Mouse (Mus musculus) stomach, embryonic 16.5 days (tissue): ENCODE measurements around the gene Olfr203. TPM values are rescaled to one million over a fixed set of nuclear protein-coding genes. Genes with fewer than 3 reads are reported as not detected.
"Not testable (repeated sequence)": the region's sequence is repeated elsewhere in the genome, so short reads cannot be mapped to it uniquely, and the experiment has no call there.

Experiments used
- ATAC-seq: fragments of 200-750 bp; cut with Nextera tagmentation; 2 replicates; pipeline ENCODE4 v1.8.0; 2017; ENCODE audit warnings: moderate number of reproducible peaks, moderate TSS enrichment; ENCODE audit not compliant: insufficient read depth, low FRiP score
- H3K27ac ChIP-seq: fragments of 300-500 bp; sonication (generic); 2 replicates; pipeline ENCODE4 v1.5.1; 2014; ENCODE audit warnings: low read length
- H3K27me3 ChIP-seq: fragments of 300-500 bp; sonication (generic); 2 replicates; pipeline ENCODE4 v1.6.1; 2014; ENCODE audit warnings: low read length, control low read depth, mixed read lengths; ENCODE audit not compliant: control insufficient read depth, insufficient read depth
- H3K36me3 ChIP-seq: fragments of 300-500 bp; sonication (generic); 2 replicates; pipeline ENCODE4 v1.6.1; 2014; ENCODE audit warnings: low read length; ENCODE audit not compliant: control insufficient read depth, insufficient read depth
- H3K4me1 ChIP-seq: fragments of 300-500 bp; sonication (generic); 2 replicates; pipeline ENCODE4 v1.6.1; 2014; ENCODE audit warnings: low read length, control low read depth, mixed read lengths; ENCODE audit not compliant: control insufficient read depth, insufficient read depth
- H3K4me2 ChIP-seq: fragments of 300-500 bp; sonication (generic); 2 replicates; pipeline ENCODE4 v1.6.1; 2014; ENCODE audit warnings: low read depth, low read length, mixed read lengths
- H3K4me3 ChIP-seq: fragments of 300-500 bp; sonication (generic); replicated peaks from 2 replicates; pipeline ENCODE4 v1.5.1; 2014; ENCODE audit warnings: mild to moderate bottlenecking, low read length
- H3K9ac ChIP-seq: fragments of 300-500 bp; sonication (generic); 2 replicates; pipeline ENCODE4 v1.6.1; 2014; ENCODE audit warnings: low read length
- H3K9me3 ChIP-seq: fragments of 300-500 bp; sonication (generic); replicated peaks from 2 replicates; pipeline ENCODE4 v1.6.1; 2016; ENCODE audit warnings: low read length, control low read depth; ENCODE audit not compliant: control insufficient read depth
- WGBS: fragments of 180-500 bp; shearing (Covaris S2); extraction: QIAGEN DNeasy Blood & Tissue Kit; methylation state at CpG from one replicate; pipeline ENCODE4 v1.1.7; 2014; 5-methylcytosine and 5-hydroxymethylcytosine counted together
- polyA plus RNA-seq: library from polyadenylated mRNA; unstranded; fragments of >200 nt; fragmentation: Nextera tagmentation; extraction: Ambion mirVana; gene quantifications from 2 replicates; pipeline ENCODE4 v1.2.1, GENCODE M21; 2015

Gene Olfr203
- not detected in 2 replicates for polyA plus RNA-seq

GRCm38 (mm10) chr16:59298581-59298980, at the start of gene Olfr203:
TSS of gene Olfr203 (plus strand) at chr16:59298881.
- no peak for ATAC-seq
- no peaks in the 10 kb centered on the region for H3K36me3 ChIP-seq

GRCm38 (mm10) chr16:59249684-59250083, 49.0 kb upstream of the Olfr203 start:
- ATAC-seq = no peak
- H3K27me3 ChIP-seq = no peaks in the 10 kb centered on the region
- H3K36me3 ChIP-seq = no peaks in the 10 kb centered on the region
- H3K9ac ChIP-seq = no peak overlapping the region
- no peak overlapping the region for H3K4me3 ChIP-seq
- H3K4me2 ChIP-seq = no peak overlapping the region
- no peaks in the 10 kb centered on the region for H3K9me3 ChIP-seq
- H3K4me1 ChIP-seq = no peaks in the 10 kb centered on the region
- H3K27ac ChIP-seq = no peak overlapping the region
- WGBS = 86% methylated on average over 17 of the region's 17 CpGs

More at GRCm38 (mm10) chr16:59298581-59298980, at the start of gene Olfr203:
- Histone ChIP-seq H3K27ac (no peak within 1 kb of the TSS), H3K27me3 (no peaks in the 10 kb centered on the region), H3K4me2 (no peak within 1 kb of the TSS), H3K9ac (no peak within 1 kb of the TSS), H3K4me1 (no peaks in the 10 kb centered on the region), H3K4me3 (no peak within 1 kb of the TSS), H3K9me3 (no peaks in the 10 kb centered on the region)
- WGBS = 85% methylated on average over 2 of the region's 2 CpGs

DNA sequence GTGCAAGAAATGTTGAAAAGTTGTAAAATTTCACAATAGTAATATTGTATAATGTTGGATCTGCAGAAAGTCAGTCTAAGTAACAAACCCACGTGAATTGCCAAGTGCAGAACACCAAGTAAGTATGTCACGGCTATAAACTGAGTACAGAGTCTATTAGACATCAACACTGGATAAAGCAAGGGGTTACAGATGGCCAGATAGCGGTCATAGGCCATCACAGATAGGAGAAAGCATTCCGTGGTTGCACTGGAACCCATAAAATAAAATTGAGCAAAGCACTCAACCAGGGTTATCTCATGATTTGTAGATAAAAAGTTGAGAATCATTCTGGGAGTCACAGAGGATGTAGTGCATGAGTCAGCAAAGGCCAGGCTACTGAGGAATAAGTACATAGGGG, 29.6 kb upstream of the Olfr203 start:
- 62% methylated on average over 4 of the region's 4 CpGs for WGBS
- not testable (repeated sequence) for H3K9ac ChIP-seq, H3K4me2 ChIP-seq, H3K27me3 ChIP-seq, ATAC-seq, H3K9me3 ChIP-seq, H3K27ac ChIP-seq, H3K36me3 ChIP-seq, H3K4me3 ChIP-seq, H3K4me1 ChIP-seq

- H3K9me3 ChIP-seq, H3K4me2 ChIP-seq, H3K4me1 ChIP-seq, ATAC-seq, H3K36me3 ChIP-seq, H3K27me3 ChIP-seq, H3K27ac ChIP-seq, H3K4me3 ChIP-seq, H3K9ac ChIP-seq: not testable (repeated sequence)
- 85% methylated on average over 4 of the region's 4 CpGs for WGBS
Measured at GRCm38 (mm10) chr16:59272532-59272931, 26.1 kb upstream of the Olfr203 start, which contains the start of gene Olfr201. TSS of gene Olfr201 (minus strand) at chr16:59272632.

GRCm38 (mm10) chr16:59280542-59280941, 18.1 kb upstream of the Olfr203 start:
- no peak overlapping the region for H3K27ac ChIP-seq
- H3K27me3 ChIP-seq = no peaks in the 10 kb centered on the region
- no peak overlapping the region for H3K9ac ChIP-seq
- no peaks in the 10 kb centered on the region for H3K9me3 ChIP-seq
- 60% methylated on average over 3 of the region's 3 CpGs for WGBS
- no peak overlapping the region for H3K4me3 ChIP-seq
- no peaks in the 10 kb centered on the region for H3K4me1 ChIP-seq
- no peaks in the 10 kb centered on the region for H3K36me3 ChIP-seq
- H3K4me2 ChIP-seq = no peak overlapping the region
- no peak for ATAC-seq

GRCm38 (mm10) chr16:59283476-59283875, 15.2 kb upstream of the Olfr203 start:
- Histone ChIP-seq H3K27ac (no peak overlapping the region), H3K4me3 (no peak overlapping the region), H3K4me1 (no peaks in the 10 kb centered on the region), H3K36me3 (no peaks in the 10 kb centered on the region), H3K9ac (no peak overlapping the region), H3K9me3 (no peaks in the 10 kb centered on the region), H3K27me3 (no peaks in the 10 kb centered on the region), H3K4me2 (no peak overlapping the region)
- ATAC-seq = no peak
- 55% methylated on average over 1 of the region's 1 CpGs for WGBS

- no peak for ATAC-seq
- no peaks in the 10 kb centered on the region for H3K9me3 ChIP-seq
- no peak within 1 kb of the TSS for H3K4me3 ChIP-seq
- H3K9ac ChIP-seq = no peak within 1 kb of the TSS
- WGBS = 80% methylated on average over 1 of the region's 1 CpGs
- H3K36me3 ChIP-seq = no peaks in the 10 kb centered on the region
- no peaks in the 10 kb centered on the region for H3K4me1 ChIP-seq
- H3K27me3 ChIP-seq = no peaks in the 10 kb centered on the region
- H3K27ac ChIP-seq = no peak within 1 kb of the TSS
- H3K4me2 ChIP-seq = no peak within 1 kb of the TSS
Measured at GRCm38 (mm10) chr16:59286693-59287092, 12.0 kb upstream of the Olfr203 start, which contains the start of gene Olfr202. TSS of gene Olfr202 (minus strand) at chr16:59286793.

DNA sequence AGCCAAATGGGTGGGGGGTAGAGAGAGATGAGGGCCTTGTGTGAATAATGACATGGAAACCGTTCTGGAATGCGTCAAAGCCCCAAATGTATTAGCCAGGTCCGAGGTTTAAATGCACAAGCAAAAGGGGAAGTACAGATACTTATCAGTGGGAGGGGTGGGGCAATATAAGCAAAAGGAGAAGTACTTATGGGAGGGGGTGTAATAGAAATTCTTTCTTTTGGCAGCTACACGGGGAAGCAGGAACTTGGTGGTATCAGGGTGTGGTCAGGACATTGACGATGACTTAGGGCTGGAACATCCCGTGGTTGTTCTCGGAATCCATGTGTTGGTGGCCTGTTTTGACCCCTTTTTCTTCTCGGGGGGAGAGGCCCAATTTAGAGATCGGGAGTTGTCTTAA, 11.1 kb upstream of the Olfr203 start:
- not testable (repeated sequence) for H3K27ac ChIP-seq, H3K9me3 ChIP-seq, ATAC-seq, H3K27me3 ChIP-seq, H3K4me1 ChIP-seq, H3K4me3 ChIP-seq, H3K4me2 ChIP-seq, H3K9ac ChIP-seq, H3K36me3 ChIP-seq
- WGBS = 76% methylated on average over 9 of the region's 9 CpGs

GRCm38 (mm10) chr16:59318148-59318547, 19.5 kb downstream of the Olfr203 start, which contains the start of gene Olfr204:
TSS of gene Olfr204 (minus strand) at chr16:59318248.
- Histone ChIP-seq H3K4me2 (no peak within 1 kb of the TSS), H3K27me3 (no peaks in the 10 kb centered on the region), H3K9ac (no peak within 1 kb of the TSS), H3K9me3 (no peaks in the 10 kb centered on the region), H3K36me3 (no peaks in the 10 kb centered on the region), H3K27ac (no peak within 1 kb of the TSS), H3K4me1 (no peaks in the 10 kb centered on the region), H3K4me3 (no peak within 1 kb of the TSS)
- ATAC-seq = no peak

DNA sequence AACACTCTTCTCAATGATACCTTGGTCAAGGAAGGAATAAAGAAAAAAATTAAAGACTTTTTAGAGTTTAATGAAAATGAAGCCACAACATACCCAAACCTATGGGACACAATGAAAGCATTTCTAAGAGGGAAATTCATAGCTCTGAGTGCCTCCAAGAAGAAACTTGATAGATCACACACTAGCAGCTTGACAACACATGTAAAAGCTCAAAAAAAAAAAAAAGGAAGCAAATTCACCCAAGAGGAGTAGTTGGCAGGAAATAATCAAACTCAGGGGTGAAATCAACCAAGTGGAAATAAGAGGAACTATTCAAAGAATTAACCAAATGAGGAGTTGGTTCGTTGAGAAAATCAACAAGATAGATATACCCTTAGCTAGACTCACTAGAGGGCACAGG, 24.6 kb downstream of the Olfr203 start:
- not testable (repeated sequence) for H3K36me3 ChIP-seq, H3K4me2 ChIP-seq, ATAC-seq, H3K9ac ChIP-seq, H3K27me3 ChIP-seq, H3K9me3 ChIP-seq, H3K4me3 ChIP-seq, H3K4me1 ChIP-seq, H3K27ac ChIP-seq
- WGBS = 48% methylated on average over 1 of the region's 1 CpGs
